Mouse (Mus musculus) embryonic facial prominence, embryonic 10.5 days (tissue): ENCODE measurements around the gene Wnk1. TPM values are rescaled to one million over a fixed set of nuclear protein-coding genes. Genes with fewer than 3 reads are reported as not detected.
"Not testable (repeated sequence)": the region's sequence is repeated elsewhere in the genome, so short reads cannot be mapped to it uniquely, and the experiment has no call there.

Source experiments
- DNase-seq: peaks from one replicate; pipeline ENCODE4 v3.0.0-alpha.2; 2017; ENCODE audit warnings: low spot score
- H3K27ac ChIP-seq: fragments of 300-500 bp; sonication (generic); replicated peaks from 2 replicates; pipeline ENCODE4 v1.5.1; 2016; ENCODE audit warnings: mild to moderate bottlenecking
- H3K27me3 ChIP-seq: fragments of 300-500 bp; sonication (generic); replicated peaks from 2 replicates; pipeline ENCODE4 v1.6.1; 2016; ENCODE audit warnings: low read depth, mild to moderate bottlenecking; ENCODE audit not compliant: poor library complexity, severe bottlenecking
- H3K36me3 ChIP-seq: fragments of 300-500 bp; sonication (generic); replicated peaks from 2 replicates; pipeline ENCODE4 v1.6.1; 2016; ENCODE audit warnings: mild to moderate bottlenecking, moderate library complexity
- H3K4me1 ChIP-seq: fragments of 300-500 bp; sonication (generic); 2 replicates; pipeline ENCODE4 v1.6.1; 2016
- H3K4me3 ChIP-seq: fragments of 300-500 bp; sonication (generic); 2 replicates; pipeline ENCODE4 v1.5.1; 2016; ENCODE audit warnings: mild to moderate bottlenecking, moderate library complexity
- H3K9me3 ChIP-seq: fragments of 300-500 bp; sonication (generic); 2 replicates; pipeline ENCODE4 v1.6.1; 2016; ENCODE audit warnings: mild to moderate bottlenecking
- WGBS: fragments of 180-500 bp; shearing (Covaris S2); methylation state at CpG from one replicate; pipeline ENCODE4 v1.1.7; 2016; 5-methylcytosine and 5-hydroxymethylcytosine counted together
- polyA plus RNA-seq: library from polyadenylated mRNA; unstranded; fragments of >200 nt; fragmentation: Nextera tagmentation; extraction: Ambion mirVana; gene quantifications from 2 replicates; pipeline ENCODE4 v1.2.1, GENCODE M21; 2016

The Wnk1 gene
- polyA plus RNA-seq = 47.9 and 49.5 TPM in 2 replicates

DNA sequence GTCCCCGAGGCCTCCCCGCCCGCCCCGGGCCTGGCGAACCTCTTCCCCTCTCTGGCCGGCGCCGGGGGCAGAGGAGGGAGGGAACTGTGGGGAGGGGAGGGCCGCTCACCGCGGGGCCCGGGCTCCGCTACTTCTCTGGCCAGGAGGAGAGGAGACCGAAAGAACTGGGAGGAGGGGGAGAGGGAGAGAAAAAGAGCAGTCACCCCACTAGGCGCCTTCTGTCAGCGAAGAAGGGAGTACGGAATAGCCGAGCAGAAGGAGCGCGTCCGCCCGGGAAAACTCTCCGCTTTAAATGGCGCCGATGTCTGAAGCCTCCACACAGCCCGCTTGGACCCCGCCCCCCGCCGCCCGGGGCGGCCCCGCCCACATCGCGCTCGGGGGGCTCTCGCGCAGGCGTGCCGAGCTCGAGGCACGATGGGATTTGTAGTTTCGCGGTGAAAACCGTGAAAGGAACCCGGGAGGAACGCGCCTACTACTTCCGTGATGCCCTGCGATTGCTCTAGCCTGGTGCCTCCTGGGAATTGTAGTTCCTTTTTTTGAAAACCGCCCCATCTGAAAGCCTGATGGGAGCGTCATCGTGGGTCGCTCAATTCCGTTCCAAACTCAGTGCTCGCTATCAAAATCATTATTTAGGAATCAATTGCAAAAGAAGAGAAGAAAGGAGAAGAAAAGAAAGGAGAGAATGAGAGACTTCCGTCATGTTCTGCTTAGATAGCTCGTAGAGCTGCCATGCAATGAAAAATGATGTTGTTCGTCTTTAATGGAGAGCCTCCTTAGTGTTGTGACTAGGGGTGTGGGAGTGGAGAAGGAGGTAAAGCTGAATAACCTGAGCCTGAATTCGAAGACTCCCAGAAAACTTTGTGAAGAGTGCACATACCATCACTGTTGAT lies at the start of gene Wnk1:
Gene Wnk1, minus strand, starts transcription at position 307 of the 890 bp plus-strand sequence.
- under 1% methylated on average over 59 of the region's 59 CpGs for whole genome bisulfite sequencing
- Histone ChIP-seq H3K4me1 (peaks cover 22% of the 10 kb centered on the region), H3K4me3 (peak within 1 kb of the TSS; percentile 74), H3K27me3 (no peaks in the 10 kb centered on the region), H3K27ac (peak within 1 kb of the TSS; percentile 95), H3K9me3 (no peaks in the 10 kb centered on the region), H3K36me3 (peaks cover 9% of the 10 kb centered on the region)
- peak; percentile 99 for DNase-seq

DNA sequence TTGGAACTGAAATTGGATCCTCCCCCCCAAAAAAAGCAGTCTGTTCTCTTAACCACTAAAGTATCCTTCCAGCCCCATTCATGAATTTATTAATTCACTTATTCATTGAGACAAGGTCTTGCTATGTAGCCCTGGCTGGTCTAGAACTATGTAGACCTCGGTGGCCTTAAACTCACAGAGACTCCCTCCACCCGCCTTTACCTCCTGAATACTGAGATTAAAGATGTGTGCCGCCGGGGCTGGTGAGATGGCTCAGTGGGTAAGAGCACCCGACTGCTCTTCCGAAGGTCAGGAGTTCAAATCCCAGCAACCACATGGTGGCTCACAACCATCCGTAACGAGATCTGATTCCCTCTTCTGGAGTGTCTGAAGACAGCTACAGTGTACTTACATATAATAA lies 48.6 kb upstream of the Wnk1 start:
- WGBS = 90% methylated on average over 8 of the region's 8 CpGs
- DNase-seq, H3K36me3 ChIP-seq, H3K27ac ChIP-seq, H3K27me3 ChIP-seq, H3K4me3 ChIP-seq, H3K9me3 ChIP-seq, H3K4me1 ChIP-seq: not testable (repeated sequence)

DNA sequence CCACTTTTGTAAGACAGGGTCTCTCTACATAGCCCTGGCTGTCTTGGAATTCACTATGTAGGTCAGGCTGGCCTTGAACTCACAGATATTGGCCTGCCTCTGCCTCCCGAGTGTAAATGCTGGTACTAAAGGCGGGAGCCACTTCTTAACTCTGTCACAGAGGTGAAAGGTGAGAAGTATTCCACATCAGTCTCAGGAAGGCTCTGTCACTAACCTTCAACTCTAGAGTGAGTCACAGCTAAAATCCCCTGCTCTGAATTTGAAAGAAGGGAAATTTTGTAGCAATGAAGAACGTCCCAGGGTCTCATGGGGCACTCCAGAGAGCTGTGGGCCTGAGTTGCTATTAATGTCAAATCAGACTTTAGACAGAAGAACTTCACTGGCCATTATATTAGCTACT lies 47.4 kb upstream of the Wnk1 start:
- H3K27ac ChIP-seq = no peak overlapping the region
- no peaks in the 10 kb centered on the region for H3K36me3 ChIP-seq
- no peak for DNase-seq
- WGBS = 77% methylated on average over 3 of the region's 3 CpGs
- H3K4me1 ChIP-seq = no peaks in the 10 kb centered on the region
- H3K4me3 ChIP-seq = no peak overlapping the region
- no peaks in the 10 kb centered on the region for H3K27me3 ChIP-seq
- H3K9me3 ChIP-seq = no peaks in the 10 kb centered on the region

DNA sequence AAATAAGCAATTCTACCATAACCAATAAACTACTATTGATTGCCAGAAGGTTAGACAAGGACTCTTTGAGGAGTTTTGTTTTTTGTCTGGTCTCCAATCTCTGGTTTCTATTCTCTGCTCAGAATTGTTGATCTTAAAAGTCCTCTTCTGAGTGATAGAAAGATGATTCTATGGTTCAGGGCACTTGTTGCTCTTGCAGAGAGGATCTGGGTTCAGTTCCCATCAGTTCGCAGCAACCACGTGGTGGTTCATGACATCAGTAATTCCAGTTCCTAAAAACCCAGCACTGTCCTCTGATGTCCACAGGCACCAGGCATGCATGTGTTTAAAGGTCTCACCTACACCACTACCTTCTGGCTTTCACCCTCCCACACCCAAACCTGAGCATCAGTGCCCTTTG lies 46.5 kb upstream of the Wnk1 start:
- no peaks in the 10 kb centered on the region for H3K27me3 ChIP-seq
- WGBS = 87% methylated on average over 2 of the region's 2 CpGs
- no peaks in the 10 kb centered on the region for H3K36me3 ChIP-seq
- H3K27ac ChIP-seq = no peak overlapping the region
- no peaks in the 10 kb centered on the region for H3K9me3 ChIP-seq
- no peak for DNase-seq
- H3K4me3 ChIP-seq = no peak overlapping the region
- H3K4me1 ChIP-seq = no peaks in the 10 kb centered on the region

DNA sequence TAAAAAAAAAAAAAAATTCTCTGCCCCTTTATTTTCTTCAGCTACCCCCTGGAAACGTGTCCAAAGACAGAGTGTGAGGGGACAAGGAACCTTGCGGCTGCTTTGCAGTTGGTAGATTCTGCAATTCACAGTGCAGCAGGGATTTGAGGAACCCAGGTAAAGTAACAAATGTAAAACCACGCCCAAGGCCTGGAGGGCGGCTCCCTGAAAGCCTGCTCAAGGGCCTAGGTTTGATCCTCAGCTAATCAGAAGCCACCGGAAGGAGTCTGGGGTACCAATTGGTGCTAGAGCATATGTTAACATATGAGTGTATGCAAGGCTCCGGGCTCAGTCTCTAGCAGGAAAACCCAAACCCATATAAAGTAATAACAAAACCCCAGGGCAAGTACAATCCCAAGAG lies 45.0 kb upstream of the Wnk1 start:
- Histone ChIP-seq H3K27me3 (no peaks in the 10 kb centered on the region), H3K27ac (no peak overlapping the region), H3K9me3 (no peaks in the 10 kb centered on the region), H3K4me1 (no peaks in the 10 kb centered on the region), H3K36me3 (no peaks in the 10 kb centered on the region), H3K4me3 (no peak overlapping the region)
- WGBS = 70% methylated on average over 6 of the region's 6 CpGs
- no peak for DNase-seq

DNA sequence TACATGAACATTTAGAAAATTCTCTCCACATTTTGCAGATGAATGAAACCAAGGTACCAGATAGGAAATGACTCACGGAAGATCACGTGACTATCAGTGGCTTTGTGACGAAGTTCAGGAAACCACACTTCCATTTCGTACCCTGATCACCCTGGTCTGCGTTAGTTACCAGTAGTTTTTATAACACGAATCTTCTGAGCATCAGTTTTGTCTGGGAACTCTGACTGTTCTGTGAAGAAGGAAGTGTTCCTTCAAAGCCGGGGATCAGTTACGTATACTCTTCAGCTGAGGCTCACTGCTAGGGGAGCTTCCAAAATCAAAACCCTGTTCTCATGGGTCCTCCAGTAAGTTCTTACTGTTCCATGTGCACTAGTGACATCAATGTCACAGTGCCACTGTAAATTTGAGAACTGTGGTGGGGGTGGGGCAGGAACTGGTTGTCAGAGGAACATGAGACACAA lies 44.5 kb upstream of the Wnk1 start:
- DNase-seq = no peak
- H3K27me3 ChIP-seq = no peaks in the 10 kb centered on the region
- 88% methylated on average over 8 of the region's 8 CpGs for WGBS
- H3K4me3 ChIP-seq = no peak overlapping the region
- no peaks in the 10 kb centered on the region for H3K9me3 ChIP-seq
- no peaks in the 10 kb centered on the region for H3K36me3 ChIP-seq
- H3K4me1 ChIP-seq = no peaks in the 10 kb centered on the region
- H3K27ac ChIP-seq = no peak overlapping the region

DNA sequence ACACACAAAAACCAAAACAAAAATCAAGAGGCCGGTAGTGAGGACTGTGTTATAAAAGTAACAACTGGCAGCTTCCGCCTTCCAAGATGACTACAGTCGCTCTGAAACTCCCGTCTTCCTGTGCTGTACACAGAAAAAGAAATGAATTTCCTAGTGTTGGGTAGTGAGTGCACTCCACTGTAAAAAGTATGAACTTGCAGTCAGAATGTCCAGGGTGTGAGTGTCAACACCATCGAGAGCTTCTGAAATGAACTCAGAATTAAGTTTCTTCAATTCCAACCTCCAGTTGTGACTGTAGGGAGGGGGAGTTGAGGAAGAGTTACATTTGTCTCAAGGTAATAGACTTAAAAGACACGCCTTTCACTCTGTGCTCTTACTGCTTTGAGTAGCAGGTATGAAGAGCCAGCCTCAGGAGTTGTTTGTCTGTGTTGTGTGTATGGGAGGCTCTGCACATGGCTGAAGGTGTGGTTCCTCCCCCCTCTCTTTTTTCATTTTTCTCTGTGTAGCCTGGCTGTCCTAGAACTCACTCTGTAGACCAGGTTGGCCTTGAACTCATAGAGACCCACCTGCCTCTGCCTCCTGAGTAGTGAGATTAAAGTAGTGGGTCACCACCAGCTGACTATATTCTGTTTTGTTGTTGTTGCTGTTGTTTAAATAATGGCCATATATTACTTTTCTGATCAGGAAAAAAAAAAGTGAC lies 43.9 kb upstream of the Wnk1 start:
- H3K4me1 ChIP-seq = no peaks in the 10 kb centered on the region
- H3K27ac ChIP-seq = no peak overlapping the region
- 89% methylated on average over 6 of the region's 6 CpGs for WGBS
- no peak overlapping the region for H3K4me3 ChIP-seq
- no peak for DNase-seq
- no peaks in the 10 kb centered on the region for H3K9me3 ChIP-seq
- no peaks in the 10 kb centered on the region for H3K36me3 ChIP-seq
- H3K27me3 ChIP-seq = no peaks in the 10 kb centered on the region

DNA sequence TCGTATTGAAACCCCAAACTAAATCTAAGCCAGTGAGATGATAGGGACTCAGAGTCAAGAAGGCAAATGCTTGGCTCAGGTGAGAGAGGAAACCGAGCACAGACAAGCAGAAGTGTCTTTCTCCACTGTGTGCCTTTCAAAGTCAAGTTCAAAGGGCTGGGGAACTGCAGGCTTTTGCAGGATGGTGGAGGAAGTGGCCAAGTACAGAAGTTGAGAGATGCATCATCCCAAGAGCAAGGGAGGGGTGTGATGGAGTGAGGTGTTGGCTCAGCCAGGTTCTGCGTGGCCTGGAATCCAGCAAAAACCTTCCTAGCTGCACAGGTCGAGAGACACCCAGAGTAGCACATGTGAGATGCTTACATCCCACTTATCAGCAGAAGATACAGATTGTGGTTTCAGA lies 43.0 kb upstream of the Wnk1 start:
- 84% methylated on average over 4 of the region's 4 CpGs for WGBS
- Histone ChIP-seq H3K4me1 (no peaks in the 10 kb centered on the region), H3K36me3 (no peaks in the 10 kb centered on the region), H3K4me3 (no peak overlapping the region), H3K27me3 (no peaks in the 10 kb centered on the region), H3K9me3 (no peaks in the 10 kb centered on the region), H3K27ac (no peak overlapping the region)
- no peak for DNase-seq

DNA sequence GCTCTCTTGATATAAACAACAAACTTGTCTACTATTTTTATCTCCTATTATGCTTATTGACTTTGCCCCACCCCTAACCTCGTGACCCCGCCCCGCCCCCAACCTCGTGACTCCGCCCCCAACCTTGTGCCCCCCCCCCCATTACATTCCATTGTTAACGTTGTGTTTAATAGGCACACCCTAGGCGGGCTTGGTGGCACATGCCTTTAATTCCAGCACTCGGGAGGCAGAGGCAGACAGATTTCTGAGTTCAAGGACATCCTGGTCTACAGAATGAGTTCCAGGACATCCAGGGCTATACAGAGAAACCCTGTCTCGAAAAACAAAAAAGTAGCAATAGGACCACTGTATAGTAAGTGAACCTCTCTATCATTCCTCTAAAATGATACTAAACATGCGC lies 41.1 kb upstream of the Wnk1 start:
- Histone ChIP-seq H3K4me1 (no peaks in the 10 kb centered on the region), H3K4me3 (no peak overlapping the region), H3K27me3 (no peaks in the 10 kb centered on the region), H3K36me3 (no peaks in the 10 kb centered on the region), H3K9me3 (no peaks in the 10 kb centered on the region), H3K27ac (no peak overlapping the region)
- no peak for DNase-seq
- 87% methylated on average over 10 of the region's 10 CpGs for WGBS

DNA sequence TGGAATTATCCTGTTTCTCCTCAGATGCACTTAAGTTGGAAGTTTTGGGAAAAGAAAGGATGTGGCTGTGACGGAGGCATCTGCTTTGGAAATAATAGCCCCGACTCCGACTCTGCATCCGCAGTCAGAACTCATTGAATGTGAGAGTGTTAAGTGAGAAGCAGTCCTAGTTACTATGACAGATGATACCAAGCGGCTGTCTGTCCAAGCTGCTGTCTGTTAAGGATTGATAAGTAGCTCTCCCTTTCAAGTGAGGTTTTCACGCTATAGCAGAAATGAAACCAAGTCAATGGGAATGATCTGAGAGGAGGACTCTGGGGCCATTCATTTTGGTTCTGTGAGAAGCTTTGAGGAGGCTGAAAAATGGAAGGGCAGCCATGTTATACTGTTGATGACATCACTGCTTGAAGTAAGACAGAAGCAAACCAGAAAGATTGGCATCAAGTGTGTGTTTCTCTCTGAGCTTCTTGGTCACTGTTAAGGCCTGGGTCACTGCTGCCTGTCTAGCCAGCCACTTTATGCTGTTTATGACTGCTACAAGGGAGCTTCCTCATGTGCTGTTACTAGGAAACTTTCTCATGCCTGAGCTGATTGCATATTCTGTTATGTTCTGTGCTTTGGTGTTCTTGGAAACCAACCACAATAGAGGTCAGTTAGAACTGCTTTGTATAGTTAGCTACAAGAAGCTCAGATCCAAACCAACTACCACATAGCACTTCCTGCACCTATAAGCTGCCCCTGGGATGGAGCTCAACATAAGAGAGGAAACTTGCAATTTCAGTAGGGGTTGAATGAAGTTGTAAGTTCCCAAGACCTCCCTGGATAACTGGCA lies 38.4 kb upstream of the Wnk1 start:
- Histone ChIP-seq H3K4me3 (no peak overlapping the region), H3K27ac (no peak overlapping the region), H3K9me3 (no peaks in the 10 kb centered on the region), H3K36me3 (no peaks in the 10 kb centered on the region), H3K4me1 (no peaks in the 10 kb centered on the region), H3K27me3 (no peaks in the 10 kb centered on the region)
- WGBS = 90% methylated on average over 6 of the region's 6 CpGs
- no peak for DNase-seq

DNA sequence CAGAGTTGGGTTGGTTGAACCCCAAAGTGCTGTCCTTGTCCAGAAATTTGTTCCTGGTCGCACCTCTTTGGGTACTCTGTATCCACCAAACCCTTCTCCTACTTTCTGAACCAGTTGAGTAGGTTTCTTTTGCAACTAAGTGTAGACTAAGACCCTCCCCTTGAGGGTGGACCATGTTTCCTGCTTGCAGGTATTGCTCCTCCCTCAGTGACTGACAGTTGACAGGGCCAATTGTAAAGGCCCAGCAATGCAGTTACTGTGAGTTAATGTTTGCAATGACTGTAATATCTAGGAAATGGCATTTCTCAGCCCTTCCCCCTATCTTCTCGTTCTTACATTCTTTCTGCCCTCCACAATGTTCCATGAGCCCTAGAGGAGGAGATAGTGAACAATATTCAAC lies 34.2 kb upstream of the Wnk1 start:
- DNase-seq = no peak
- no peaks in the 10 kb centered on the region for H3K36me3 ChIP-seq
- H3K27me3 ChIP-seq = no peaks in the 10 kb centered on the region
- H3K27ac ChIP-seq = no peak overlapping the region
- H3K4me3 ChIP-seq = no peak overlapping the region
- no peaks in the 10 kb centered on the region for H3K9me3 ChIP-seq
- H3K4me1 ChIP-seq = no peaks in the 10 kb centered on the region
- WGBS = 84% methylated on average over 2 of the region's 2 CpGs

DNA sequence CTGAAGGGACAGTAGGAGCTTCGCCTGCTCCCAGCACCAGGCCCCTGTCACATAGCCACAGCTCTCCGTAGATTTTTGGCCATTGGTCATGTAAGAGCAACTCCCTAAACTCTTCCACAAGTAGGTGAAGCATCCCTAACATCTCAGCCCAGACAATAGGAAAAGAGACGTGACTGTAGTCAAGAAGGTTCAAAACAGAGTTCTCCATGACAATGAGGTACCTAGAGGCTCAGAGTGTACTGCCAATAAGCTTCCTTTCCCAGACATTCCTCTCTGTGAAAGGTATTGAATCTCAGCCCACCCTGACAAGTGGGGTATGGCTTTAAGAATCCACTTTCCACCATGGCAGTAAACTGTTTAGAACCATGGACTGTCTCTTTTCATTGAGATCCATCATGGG lies 31.1 kb upstream of the Wnk1 start:
- H3K9me3 ChIP-seq = no peaks in the 10 kb centered on the region
- no peak overlapping the region for H3K27ac ChIP-seq
- H3K27me3 ChIP-seq = no peaks in the 10 kb centered on the region
- H3K4me1 ChIP-seq = no peaks in the 10 kb centered on the region
- no peak for DNase-seq
- no peak overlapping the region for H3K4me3 ChIP-seq
- no peaks in the 10 kb centered on the region for H3K36me3 ChIP-seq
- 84% methylated on average over 3 of the region's 3 CpGs for WGBS
